Mouse (Mus musculus) liver, embryonic 14.5 days (tissue): ENCODE data around the gene Cntn5. TPM values are rescaled to one million over a fixed set of nuclear protein-coding genes. Genes with fewer than 3 reads are reported as not detected.

Experiments used
- ATAC-seq: fragments of 200-750 bp; cut with Nextera tagmentation; 2 replicates; pipeline ENCODE4 v1.8.0; 2017; ENCODE audit warnings: moderate number of reproducible peaks, mild to moderate bottlenecking, moderate library complexity; ENCODE audit not compliant: insufficient read depth
- DNase-seq, 3 experiments: peaks; one replicate each; pipeline ENCODE4 v3.0.0-alpha.2; 2012 to 2013; ENCODE audit warnings: low read depth in 3 of 3, low spot score in 3 of 3
- H3K27ac ChIP-seq: fragments of 300-500 bp; sonication (generic); 2 replicates; pipeline ENCODE4 v1.5.1; 2014; ENCODE audit warnings: moderate library complexity, mild to moderate bottlenecking, control low read depth, inconsistent platforms
- H3K27me3 ChIP-seq: fragments of 300-500 bp; sonication (generic); 2 replicates; pipeline ENCODE4 v1.6.1; 2014; ENCODE audit warnings: mild to moderate bottlenecking, low read length, moderate library complexity; ENCODE audit not compliant: control insufficient read depth, insufficient read depth
- H3K36me3 ChIP-seq: fragments of 300-500 bp; sonication (generic); replicated peaks from 2 replicates; pipeline ENCODE4 v1.6.1; 2014; ENCODE audit warnings: low read depth; ENCODE audit not compliant: control insufficient read depth, insufficient read depth
- H3K4me1 ChIP-seq, 2 experiments: fragments of 200-500 bp in 1 of 2; fragments of 300-500 bp in 1 of 2; sonication (generic) in 1 of 2; replicated peaks; 2 replicates each; pipeline ENCODE4 v1.6.1; 2012 to 2014; ENCODE audit warnings: antibody characterized with exemption in 1 of 2, inconsistent platforms in 1 of 2, low read length in 1 of 2; ENCODE audit not compliant: control insufficient read depth in 2 of 2, insufficient read depth in 2 of 2
- H3K4me2 ChIP-seq: fragments of 300-500 bp; sonication (generic); 2 replicates; pipeline ENCODE4 v1.6.1; 2014; ENCODE audit warnings: low read depth, mild to moderate bottlenecking, control low read depth, moderate library complexity
- H3K4me3 ChIP-seq, 2 experiments: fragments of 200-500 bp in 1 of 2; fragments of 300-500 bp in 1 of 2; sonication (generic) in 1 of 2; 2 replicates each; pipeline ENCODE4 v1.5.1; 2012 to 2014; ENCODE audit warnings: low read depth in 2 of 2, low read length in 2 of 2, mild to moderate bottlenecking in 2 of 2, control low read depth in 1 of 2, inconsistent platforms in 1 of 2, moderate library complexity in 1 of 2; ENCODE audit not compliant: insufficient read depth in 1 of 2
- H3K9ac ChIP-seq: fragments of 300-500 bp; sonication (generic); replicated peaks from 2 replicates; pipeline ENCODE4 v1.6.1; 2014; ENCODE audit warnings: mild to moderate bottlenecking, control low read depth, moderate library complexity
- H3K9me3 ChIP-seq: fragments of 300-500 bp; sonication (generic); 2 replicates; pipeline ENCODE4 v1.6.1; 2016; ENCODE audit warnings: low read length, mixed read lengths; ENCODE audit not compliant: control insufficient read depth
- CTCF ChIP-seq: IDR thresholded peaks from 2 replicates; pipeline ENCODE4 v1.5.1; 2016; ENCODE audit warnings: antibody characterized with exemption, low read depth, control low read depth
- EP300 ChIP-seq: IDR thresholded peaks from 2 replicates; pipeline ENCODE4 v1.6.1; 2016; ENCODE audit warnings: antibody characterized with exemption, low read depth
- WGBS: fragments of 180-500 bp; shearing (Covaris S2); extraction: QIAGEN DNeasy Blood & Tissue Kit; methylation state at CpG from one replicate; pipeline ENCODE4 v1.1.7; 2014; ENCODE audit not compliant: insufficient replicate concordance; 5-methylcytosine and 5-hydroxymethylcytosine counted together
- polyA plus RNA-seq, 2 experiments: library from polyadenylated mRNA; depleted of rRNA in 1 of 2; stranded (reverse) in 1 of 2; unstranded in 1 of 2; fragments of >200 nt; fragmentation: Nextera tagmentation in 1 of 2; extraction: Ambion mirVana in 1 of 2; gene quantifications; 2 replicates each; pipeline versions ENCODE4 v1.2.1 to v1.2.3; 2012 to 2014

Gene Cntn5
- polyA plus RNA-seq, 2 experiments = not detected

GRCm38 (mm10) chr9:10731878-10732277, 172.7 kb downstream of the Cntn5 start:
- Histone ChIP-seq H3K27me3 (no peaks in the 10 kb centered on the region), H3K4me1 (no peaks in the 10 kb centered on the region), H3K27ac (no peak overlapping the region), H3K36me3 (no peaks in the 10 kb centered on the region), H3K9ac (no peak overlapping the region), H3K4me3 (no peak overlapping the region), H3K9me3 (no peaks in the 10 kb centered on the region), H3K4me2 (no peak overlapping the region)
- TF ChIP-seq CTCF = no peak
- TF ChIP-seq EP300 = no peak
- DNase-seq (no peak), ATAC-seq (no peak)
- WGBS = 59% methylated on average over 2 of the region's 2 CpGs

DNA sequence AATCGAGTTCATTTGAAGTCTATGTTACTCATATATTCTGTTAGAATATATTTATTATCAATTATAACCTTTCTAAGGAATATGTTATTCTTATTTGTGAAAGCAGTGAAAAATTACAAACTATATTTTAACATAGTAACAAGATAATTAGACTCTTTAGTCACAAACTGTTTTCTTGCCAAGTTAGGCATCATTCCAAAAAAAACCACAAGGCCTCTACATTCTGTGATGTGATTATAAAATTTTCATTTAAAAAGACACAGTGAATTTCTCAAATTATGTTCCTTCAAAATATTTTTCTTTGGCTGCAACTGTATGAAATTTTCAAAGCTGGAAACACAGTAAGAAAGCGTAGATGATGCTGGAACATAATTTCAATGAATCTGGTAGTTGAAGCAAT, 180.4 kb downstream of the Cntn5 start:
- Histone ChIP-seq H3K27me3 (no peaks in the 10 kb centered on the region), H3K9ac (no peak overlapping the region), H3K4me3 (no peak overlapping the region), H3K4me2 (no peak overlapping the region), H3K36me3 (no peaks in the 10 kb centered on the region), H3K4me1 (no peaks in the 10 kb centered on the region), H3K9me3 (no peaks in the 10 kb centered on the region), H3K27ac (no peak overlapping the region)
- ATAC-seq (no peak), DNase-seq (no peak)
- no peak for TF ChIP-seq EP300
- 52% methylated on average over 2 of the region's 2 CpGs for whole genome bisulfite sequencing

DNA sequence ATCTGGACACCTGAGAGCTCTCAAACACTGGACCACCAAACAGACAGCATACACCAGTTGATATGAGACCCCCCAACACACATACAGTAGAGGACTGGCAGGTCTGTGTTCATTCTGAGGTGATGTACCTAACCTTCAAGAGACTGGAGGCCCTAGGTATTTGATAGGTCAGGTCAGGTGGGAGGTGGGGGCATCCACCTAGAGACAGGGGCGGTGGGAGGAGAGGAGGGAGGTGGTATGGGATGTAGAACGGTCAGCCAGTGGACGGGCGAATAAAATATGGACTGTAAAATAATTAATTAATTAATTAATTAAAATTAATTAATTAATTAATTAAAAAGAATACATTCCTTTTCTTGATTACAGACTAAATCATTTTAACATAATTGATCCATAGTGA, 182.5 kb downstream of the Cntn5 start:
- DNase-seq (no peak), ATAC-seq (no peak)
- WGBS = 64% methylated on average over 4 of the region's 4 CpGs
- no peaks in the 10 kb centered on the region for H3K36me3 ChIP-seq
- no peaks in the 10 kb centered on the region for H3K9me3 ChIP-seq
- H3K27ac ChIP-seq = no peak overlapping the region
- H3K4me2 ChIP-seq = no peak overlapping the region
- no peak overlapping the region for H3K4me3 ChIP-seq
- no peaks in the 10 kb centered on the region for H3K27me3 ChIP-seq
- H3K9ac ChIP-seq = no peak overlapping the region
- H3K4me1 ChIP-seq = no peaks in the 10 kb centered on the region
- TF ChIP-seq EP300 = no peak
- no peak for TF ChIP-seq CTCF

GRCm38 (mm10) chr9:10718986-10719385, 185.6 kb downstream of the Cntn5 start:
- Histone ChIP-seq H3K4me2 (no peak overlapping the region), H3K27ac (no peak overlapping the region), H3K9ac (no peak overlapping the region), H3K9me3 (no peaks in the 10 kb centered on the region), H3K4me1 (no peaks in the 10 kb centered on the region), H3K36me3 (no peaks in the 10 kb centered on the region), H3K27me3 (no peaks in the 10 kb centered on the region), H3K4me3 (no peak overlapping the region)
- ATAC-seq = no peak
- DNase-seq = no peak
- 40% methylated on average over 3 of the region's 3 CpGs for WGBS
- no peak for TF ChIP-seq CTCF
- TF ChIP-seq EP300 = no peak

GRCm38 (mm10) chr9:10713641-10714040, 190.9 kb downstream of the Cntn5 start:
- WGBS = 11% methylated on average over 1 of the region's 1 CpGs
- TF ChIP-seq EP300 (no peak), CTCF (no peak)
- no peak for DNase-seq

DNA sequence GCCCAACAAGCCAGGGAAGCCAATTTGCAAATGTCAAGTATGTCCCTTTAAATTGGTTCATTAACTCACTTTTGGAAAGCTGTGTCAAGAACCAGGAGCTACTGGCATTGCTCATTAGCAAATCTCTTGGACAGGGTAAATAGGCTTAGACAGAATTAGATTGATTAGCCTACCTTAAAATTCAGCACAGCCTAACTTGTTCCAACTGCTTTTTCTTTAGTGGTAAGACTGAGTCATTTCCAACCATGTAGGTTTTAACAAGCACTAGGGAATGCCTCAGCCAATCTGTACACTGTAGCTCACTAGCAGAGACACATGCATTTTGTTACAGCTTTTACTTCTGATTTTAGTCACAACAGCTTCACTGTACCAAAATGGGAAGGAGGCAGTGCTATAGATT, 222.9 kb downstream of the Cntn5 start:
- no peak overlapping the region for H3K9ac ChIP-seq
- ATAC-seq (no peak), DNase-seq (no peak)
- no peak for TF ChIP-seq EP300
- no peak for TF ChIP-seq CTCF
- no peaks in the 10 kb centered on the region for H3K27me3 ChIP-seq
- no peaks in the 10 kb centered on the region for H3K9me3 ChIP-seq
- H3K4me1 ChIP-seq = no peaks in the 10 kb centered on the region
- H3K4me2 ChIP-seq = no peak overlapping the region
- H3K36me3 ChIP-seq = no peaks in the 10 kb centered on the region
- no peak overlapping the region for H3K4me3 ChIP-seq
- H3K27ac ChIP-seq = no peak overlapping the region

More at GRCm38 (mm10) chr9:10713641-10714040, 190.9 kb downstream of the Cntn5 start:
- Histone ChIP-seq H3K4me1 (no peaks in the 10 kb centered on the region), H3K9ac (no peak overlapping the region), H3K27ac (no peak overlapping the region), H3K36me3 (no peaks in the 10 kb centered on the region), H3K9me3 (no peaks in the 10 kb centered on the region), H3K4me2 (no peak overlapping the region), H3K27me3 (no peaks in the 10 kb centered on the region), H3K4me3 (no peak overlapping the region)
- ATAC-seq = no peak
